Mouse (Mus musculus): ENCODE data around the gene Igf2bp3. TPM values are rescaled to one million over a fixed set of nuclear protein-coding genes. Genes with fewer than 3 reads are reported as not detected.

Igf2bp3 gene
- polyA plus RNA-seq, 1 experiment from 2014 or later, result 41.0 TPM

GRCm38 (mm10) chr6:49247246-49247645 is 32.5 kb upstream of the Igf2bp3 start:
- peaks cover 71% of the 10 kb centered on the region for H3K36me3 ChIP-seq (ENCODE audit: control insufficient read depth, insufficient read depth, low read length)
- H3K4me3 ChIP-seq (ENCODE audit: low read length), result no peak overlapping the region
- H3K27ac ChIP-seq (ENCODE audit: low read length), result no peak overlapping the region
- no peak overlapping the region for H3K9ac ChIP-seq (ENCODE audit: low read length)
- no peak overlapping the region for H3K4me2 ChIP-seq (ENCODE audit: low read depth, low read length)
- H3K27me3 ChIP-seq (ENCODE audit: control insufficient read depth, insufficient read depth, low read depth, low read length), result no peaks in the 10 kb centered on the region
- ATAC-seq (ENCODE audit: low read depth), result no peak
- H3K9me3 ChIP-seq (ENCODE audit: control insufficient read depth, low read length), result no peaks in the 10 kb centered on the region
- 51% methylated on average over 2 of the region's 2 CpGs for WGBS
- no peaks in the 10 kb centered on the region for H3K4me1 ChIP-seq (replicated peaks; ENCODE audit: control insufficient read depth, insufficient read depth, low read length)

DNA sequence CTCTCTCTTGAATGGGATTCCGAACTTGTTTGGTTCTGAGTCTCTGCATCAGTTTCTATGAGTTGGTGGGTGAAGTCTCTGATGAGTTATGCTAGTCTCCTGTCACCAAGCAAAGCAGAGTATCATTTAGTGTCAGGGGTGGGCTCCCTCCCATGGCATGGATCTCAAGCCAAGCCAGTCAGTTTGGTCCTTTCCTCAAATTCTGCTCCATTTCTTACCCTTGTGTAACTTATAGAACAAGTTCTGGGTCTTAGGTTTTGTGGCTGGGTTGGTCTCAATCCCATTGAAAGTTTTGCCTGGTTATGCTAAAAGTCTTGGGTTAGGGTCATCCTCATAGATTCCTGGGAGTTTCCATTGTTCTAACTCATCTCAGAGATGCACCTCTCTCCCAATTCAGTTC is 27.6 kb upstream of the Igf2bp3 start:
- 83% methylated on average over 1 of the region's 1 CpGs for WGBS
- no peaks in the 10 kb centered on the region for H3K9me3 ChIP-seq (ENCODE audit: control insufficient read depth, low read length)
- H3K36me3 ChIP-seq (ENCODE audit: control insufficient read depth, insufficient read depth, low read length), result peaks cover 40% of the 10 kb centered on the region
- H3K27me3 ChIP-seq (ENCODE audit: control insufficient read depth, insufficient read depth, low read depth, low read length), result no peaks in the 10 kb centered on the region
- no peak for ATAC-seq (ENCODE audit: low read depth)
- no peak overlapping the region for H3K4me3 ChIP-seq (ENCODE audit: low read length)
- no peak overlapping the region for H3K9ac ChIP-seq (ENCODE audit: low read length)
- H3K4me1 ChIP-seq (replicated peaks; ENCODE audit: control insufficient read depth, insufficient read depth, low read length), result no peaks in the 10 kb centered on the region
- H3K27ac ChIP-seq (ENCODE audit: low read length), result no peak overlapping the region
- no peak overlapping the region for H3K4me2 ChIP-seq (ENCODE audit: low read depth, low read length)

DNA sequence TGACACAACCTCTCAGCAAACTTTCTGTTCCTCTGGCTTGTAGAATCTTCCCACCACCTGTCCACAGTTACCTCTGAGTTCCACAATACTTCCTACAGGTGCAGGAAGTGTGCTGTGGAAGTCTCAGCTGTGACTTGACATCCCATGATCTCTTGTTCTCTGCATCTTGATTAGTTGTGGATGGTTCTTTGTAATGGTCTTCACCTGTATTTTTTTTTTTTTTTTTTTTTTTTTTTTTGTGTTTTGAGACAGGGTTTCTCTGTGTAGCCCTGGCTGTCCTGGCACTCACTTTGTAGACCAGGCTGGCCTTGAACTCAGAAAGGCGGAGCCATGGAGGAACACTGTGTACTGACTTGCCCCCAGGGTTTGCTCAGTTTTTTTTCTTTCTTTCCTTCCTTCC is 26.8 kb upstream of the Igf2bp3 start:
- Histone ChIP-seq H3K4me1 (replicated peaks; ENCODE audit: control insufficient read depth, insufficient read depth, low read length) (no peaks in the 10 kb centered on the region), H3K27me3 (ENCODE audit: control insufficient read depth, insufficient read depth, low read depth, low read length) (no peaks in the 10 kb centered on the region), H3K4me2 (ENCODE audit: low read depth, low read length) (no peak overlapping the region), H3K4me3 (ENCODE audit: low read length) (no peak overlapping the region), H3K9ac (ENCODE audit: low read length) (no peak overlapping the region), H3K27ac (ENCODE audit: low read length) (no peak overlapping the region), H3K9me3 (ENCODE audit: control insufficient read depth, low read length) (no peaks in the 10 kb centered on the region), H3K36me3 (ENCODE audit: control insufficient read depth, insufficient read depth, low read length) (peaks cover 37% of the 10 kb centered on the region)
- ATAC-seq (ENCODE audit: low read depth), result no peak
- 94% methylated on average over 1 of the region's 1 CpGs for WGBS

DNA sequence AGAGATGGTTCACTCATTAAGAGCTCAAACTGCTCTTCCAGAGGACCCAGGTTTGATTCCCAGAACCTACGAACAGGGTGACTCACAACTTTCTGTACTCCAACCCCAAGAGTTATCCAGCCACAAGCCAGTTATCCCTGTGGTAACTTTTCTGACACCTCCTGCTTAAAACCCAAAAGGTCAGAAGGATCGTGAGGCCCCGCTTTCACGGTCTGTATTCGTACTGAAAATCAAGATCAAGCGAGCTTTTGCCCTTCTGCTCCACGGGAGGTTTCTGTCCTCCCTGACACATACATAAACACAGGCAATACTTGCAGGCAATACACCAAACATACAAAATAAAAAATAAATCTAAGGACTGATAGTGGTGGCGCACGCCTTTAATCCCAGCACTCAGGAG is 21.6 kb upstream of the Igf2bp3 start:
- ATAC-seq (ENCODE audit: low read depth), result peak; percentile 100
- Histone ChIP-seq H3K4me2 (ENCODE audit: low read depth, low read length) (no peak overlapping the region), H3K27me3 (ENCODE audit: control insufficient read depth, insufficient read depth, low read depth, low read length) (no peaks in the 10 kb centered on the region), H3K4me3 (ENCODE audit: low read length) (no peak overlapping the region), H3K27ac (ENCODE audit: low read length) (no peak overlapping the region), H3K9ac (ENCODE audit: low read length) (no peak overlapping the region), H3K36me3 (ENCODE audit: control insufficient read depth, insufficient read depth, low read length) (no peaks in the 10 kb centered on the region; the same call in 1 of the 2 replicates), H3K4me1 (replicated peaks; ENCODE audit: control insufficient read depth, insufficient read depth, low read length) (no peaks in the 10 kb centered on the region), H3K9me3 (ENCODE audit: control insufficient read depth, low read length) (no peaks in the 10 kb centered on the region)
- 47% methylated on average over 9 of the region's 9 CpGs for WGBS

GRCm38 (mm10) chr6:49233356-49233755 is 18.6 kb upstream of the Igf2bp3 start:
- no peak for ATAC-seq (ENCODE audit: low read depth)
- no peaks in the 10 kb centered on the region for H3K9me3 ChIP-seq (ENCODE audit: control insufficient read depth, low read length)
- H3K9ac ChIP-seq (ENCODE audit: low read length), result no peak overlapping the region
- no peak overlapping the region for H3K4me2 ChIP-seq (ENCODE audit: low read depth, low read length)
- WGBS, result 59% methylated on average over 4 of the region's 4 CpGs
- no peak overlapping the region for H3K4me3 ChIP-seq (ENCODE audit: low read length)
- H3K27ac ChIP-seq (ENCODE audit: low read length), result no peak overlapping the region
- no peaks in the 10 kb centered on the region for H3K36me3 ChIP-seq (ENCODE audit: control insufficient read depth, insufficient read depth, low read length)
- no peaks in the 10 kb centered on the region for H3K4me1 ChIP-seq (replicated peaks; ENCODE audit: control insufficient read depth, insufficient read depth, low read length)
- H3K27me3 ChIP-seq (ENCODE audit: control insufficient read depth, insufficient read depth, low read depth, low read length), result no peaks in the 10 kb centered on the region

DNA sequence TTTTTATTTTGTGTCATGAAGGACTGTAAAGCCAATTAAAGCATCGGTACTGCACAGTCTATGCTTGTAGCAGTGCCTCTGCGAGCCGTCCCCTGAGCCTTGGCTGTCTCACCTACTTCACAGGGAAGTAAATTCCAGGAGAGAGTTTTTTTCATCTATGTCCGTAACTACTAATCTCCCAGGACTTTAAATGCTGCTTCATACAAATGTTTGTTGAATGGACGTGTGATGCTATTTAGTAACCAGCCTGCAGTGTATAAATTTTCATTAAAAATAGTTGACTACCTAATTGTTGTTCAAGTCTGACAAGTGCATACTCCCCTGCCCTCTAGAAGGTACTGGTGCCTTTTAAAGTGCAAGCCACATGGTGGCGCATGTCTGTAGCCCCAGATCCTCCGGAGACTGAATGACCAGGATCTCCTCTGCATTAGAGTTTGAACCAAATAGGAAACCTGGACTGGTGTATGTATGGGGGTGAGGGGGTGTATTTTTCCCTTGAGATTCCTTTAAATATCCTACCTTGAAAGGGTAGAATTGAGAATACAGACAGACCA is 13.4 kb upstream of the Igf2bp3 start:
- no peaks in the 10 kb centered on the region for H3K4me1 ChIP-seq (replicated peaks; ENCODE audit: control insufficient read depth, insufficient read depth, low read length)
- WGBS, result 12% methylated on average over 7 of the region's 7 CpGs
- no peak overlapping the region for H3K4me3 ChIP-seq (ENCODE audit: low read length)
- no peak overlapping the region for H3K27ac ChIP-seq (ENCODE audit: low read length)
- no peak overlapping the region for H3K4me2 ChIP-seq (ENCODE audit: low read depth, low read length)
- no peaks in the 10 kb centered on the region for H3K9me3 ChIP-seq (ENCODE audit: control insufficient read depth, low read length)
- peak; percentile 68 for ATAC-seq (ENCODE audit: low read depth)
- no peaks in the 10 kb centered on the region; the same call in 1 of the 2 replicates for H3K27me3 ChIP-seq (ENCODE audit: control insufficient read depth, insufficient read depth, low read depth, low read length)
- H3K36me3 ChIP-seq (ENCODE audit: control insufficient read depth, insufficient read depth, low read length), result no peaks in the 10 kb centered on the region
- H3K9ac ChIP-seq (ENCODE audit: low read length), result no peak overlapping the region

DNA sequence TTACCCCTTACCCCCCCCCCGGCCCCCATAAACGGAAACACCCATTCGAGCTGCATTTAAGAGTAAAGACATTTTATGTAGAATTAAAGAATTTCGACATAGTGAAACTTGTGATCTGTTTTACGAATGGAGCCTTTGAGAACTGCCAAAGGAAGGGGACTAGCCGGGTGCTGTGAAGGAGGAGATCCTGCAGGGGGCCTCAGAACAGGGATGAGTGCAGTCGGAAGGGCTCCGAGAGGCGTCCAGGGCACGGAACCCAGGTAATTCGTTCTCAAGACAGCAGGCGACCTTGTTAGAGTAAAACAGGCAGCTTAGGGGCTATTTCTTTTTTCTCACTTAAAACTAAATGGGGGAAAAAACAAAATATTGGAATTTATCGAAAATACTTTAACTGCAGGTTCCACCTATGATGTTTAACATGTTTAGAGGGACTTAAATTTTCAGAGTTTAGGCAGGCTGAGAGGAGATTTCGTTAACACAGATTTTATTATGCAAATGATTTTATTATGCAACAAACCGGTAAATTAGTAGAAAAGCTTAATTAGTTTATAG is 12.5 kb upstream of the Igf2bp3 start:
- no peaks in the 10 kb centered on the region; the same call in 1 of the 2 replicates for H3K27me3 ChIP-seq (ENCODE audit: control insufficient read depth, insufficient read depth, low read depth, low read length)
- H3K9me3 ChIP-seq (ENCODE audit: control insufficient read depth, low read length), result no peaks in the 10 kb centered on the region
- peak; percentile 52; the same call in 1 of the 2 replicates for ATAC-seq (ENCODE audit: low read depth)
- H3K4me3 ChIP-seq (ENCODE audit: low read length), result peak overlapping the region; percentile 18; the same call in 1 of the 2 replicates
- no peaks in the 10 kb centered on the region for H3K36me3 ChIP-seq (ENCODE audit: control insufficient read depth, insufficient read depth, low read length)
- H3K4me1 ChIP-seq (replicated peaks; ENCODE audit: control insufficient read depth, insufficient read depth, low read length), result no peaks in the 10 kb centered on the region
- H3K9ac ChIP-seq (ENCODE audit: low read length), result no peak overlapping the region
- H3K4me2 ChIP-seq (ENCODE audit: low read depth, low read length), result peak overlapping the region; percentile 42
- no peak overlapping the region for H3K27ac ChIP-seq (ENCODE audit: low read length)
- 5% methylated on average over 15 of the region's 15 CpGs for WGBS

DNA sequence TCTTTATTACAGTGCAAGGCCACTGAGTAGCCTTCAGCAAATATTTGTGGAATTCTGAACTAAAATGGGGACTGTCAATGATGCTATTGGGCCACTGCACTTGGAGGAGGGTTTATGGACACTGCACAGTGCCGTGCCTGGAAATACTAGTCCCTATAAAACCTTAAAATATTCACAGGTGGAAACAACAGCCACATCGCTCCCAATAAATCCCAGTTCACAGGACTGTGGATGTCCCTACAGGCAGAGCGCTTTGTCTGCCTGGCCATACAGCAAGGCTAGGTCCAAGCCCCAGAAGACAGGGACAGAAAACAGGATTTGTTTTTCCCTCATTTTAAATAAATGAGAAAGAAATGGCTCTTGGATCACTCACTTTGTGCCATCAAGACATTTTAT is 11.0 kb upstream of the Igf2bp3 start:
- ATAC-seq (ENCODE audit: low read depth), result no peak
- no peak overlapping the region for H3K9ac ChIP-seq (ENCODE audit: low read length)
- WGBS, result 73% methylated on average over 3 of the region's 3 CpGs

DNA sequence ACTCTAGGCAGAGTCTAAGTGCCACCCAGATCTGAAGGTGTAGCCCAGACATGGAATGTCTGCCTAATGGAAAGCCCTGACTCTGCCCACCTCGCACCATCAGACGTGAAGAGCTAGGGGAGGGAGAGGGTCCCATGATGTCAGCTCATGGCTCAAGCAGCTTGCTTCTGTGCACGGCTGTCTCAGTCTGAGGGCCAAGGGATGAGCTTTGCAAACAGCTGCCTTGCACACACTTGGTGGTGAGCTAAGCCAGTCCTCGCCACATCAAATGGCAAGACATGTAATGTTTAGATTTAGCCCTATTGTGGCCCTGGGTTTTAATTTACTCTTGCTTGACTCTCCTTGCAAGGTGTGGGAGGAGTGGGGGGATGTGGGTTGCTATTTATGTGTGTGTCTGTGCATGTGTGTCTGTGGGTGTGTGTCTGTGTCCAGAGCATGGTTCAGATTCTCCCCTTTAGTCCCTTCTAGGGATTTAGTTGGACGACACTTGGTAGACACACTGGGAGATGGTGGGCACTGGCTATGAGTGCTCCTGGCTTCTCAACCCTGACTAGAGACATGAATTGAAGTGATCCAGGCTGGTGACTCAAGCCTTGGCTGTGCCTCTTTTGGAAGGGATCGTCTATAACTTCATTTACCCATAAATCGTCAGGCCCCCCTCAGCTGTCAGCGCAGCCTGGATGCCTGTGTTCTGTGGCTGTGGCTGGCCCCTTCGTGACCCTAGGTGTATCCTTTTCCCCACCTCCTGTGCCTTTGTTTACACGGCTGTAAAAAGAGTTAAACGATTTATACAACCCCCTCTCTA is 10.4 kb upstream of the Igf2bp3 start:
- Histone ChIP-seq H3K4me1 (replicated peaks; ENCODE audit: control insufficient read depth, insufficient read depth, low read length) (no peaks in the 10 kb centered on the region), H3K9me3 (ENCODE audit: control insufficient read depth, low read length) (no peaks in the 10 kb centered on the region; the same call in 1 of the 2 replicates), H3K4me2 (ENCODE audit: low read depth, low read length) (no peak overlapping the region), H3K36me3 (ENCODE audit: control insufficient read depth, insufficient read depth, low read length) (no peaks in the 10 kb centered on the region), H3K27me3 (ENCODE audit: control insufficient read depth, insufficient read depth, low read depth, low read length) (no peaks in the 10 kb centered on the region; the same call in 1 of the 2 replicates), H3K9ac (ENCODE audit: low read length) (no peak overlapping the region), H3K27ac (ENCODE audit: low read length) (no peak overlapping the region), H3K4me3 (ENCODE audit: low read length) (no peak overlapping the region)
- no peak for ATAC-seq (ENCODE audit: low read depth)
- 37% methylated on average over 11 of the region's 11 CpGs for WGBS

More for the DNA sequence above, 11.0 kb upstream of the Igf2bp3 start:
- no peaks in the 10 kb centered on the region; the same call in 1 of the 2 replicates for H3K9me3 ChIP-seq (ENCODE audit: control insufficient read depth, low read length)
- H3K27ac ChIP-seq (ENCODE audit: low read length), result no peak overlapping the region
- no peaks in the 10 kb centered on the region for H3K36me3 ChIP-seq (ENCODE audit: control insufficient read depth, insufficient read depth, low read length)
- no peaks in the 10 kb centered on the region; the same call in 1 of the 2 replicates for H3K27me3 ChIP-seq (ENCODE audit: control insufficient read depth, insufficient read depth, low read depth, low read length)
- H3K4me2 ChIP-seq (ENCODE audit: low read depth, low read length), result no peak overlapping the region
- no peak overlapping the region for H3K4me3 ChIP-seq (ENCODE audit: low read length)
- H3K4me1 ChIP-seq (replicated peaks; ENCODE audit: control insufficient read depth, insufficient read depth, low read length), result no peaks in the 10 kb centered on the region
